Mouse (Mus musculus): Measurements from ENCODE around the gene Creb3l1.

The Creb3l1 gene

DNA sequence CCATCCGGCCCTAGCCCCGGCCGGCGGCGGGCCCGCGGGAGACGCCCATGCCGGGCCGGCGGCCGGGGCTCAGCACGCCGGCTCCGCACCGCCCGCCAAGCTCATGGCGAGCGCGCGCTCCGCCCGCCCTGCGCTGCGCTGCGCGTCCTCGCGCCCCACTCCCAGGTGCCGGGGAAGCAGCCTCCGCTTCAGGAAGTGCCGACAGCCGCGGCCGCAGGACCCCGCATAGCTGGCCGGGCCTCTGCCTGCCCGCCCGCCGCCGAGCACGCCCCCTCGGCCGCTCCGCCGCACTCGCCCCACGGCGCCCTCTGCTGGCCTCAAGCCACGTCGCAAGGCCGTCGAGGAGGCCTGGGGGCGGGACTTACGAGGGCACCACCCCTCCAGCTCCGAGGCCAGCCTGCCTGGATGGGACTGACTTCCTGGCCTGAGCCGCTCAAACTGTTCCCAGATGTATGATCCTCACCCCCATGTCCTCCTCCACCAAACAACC, 60.8 kb downstream of the Creb3l1 start:
- peak; percentile 96 to 99 for DNase-seq (ENCODE audit: low spot score in 2 of 2)

DNA sequence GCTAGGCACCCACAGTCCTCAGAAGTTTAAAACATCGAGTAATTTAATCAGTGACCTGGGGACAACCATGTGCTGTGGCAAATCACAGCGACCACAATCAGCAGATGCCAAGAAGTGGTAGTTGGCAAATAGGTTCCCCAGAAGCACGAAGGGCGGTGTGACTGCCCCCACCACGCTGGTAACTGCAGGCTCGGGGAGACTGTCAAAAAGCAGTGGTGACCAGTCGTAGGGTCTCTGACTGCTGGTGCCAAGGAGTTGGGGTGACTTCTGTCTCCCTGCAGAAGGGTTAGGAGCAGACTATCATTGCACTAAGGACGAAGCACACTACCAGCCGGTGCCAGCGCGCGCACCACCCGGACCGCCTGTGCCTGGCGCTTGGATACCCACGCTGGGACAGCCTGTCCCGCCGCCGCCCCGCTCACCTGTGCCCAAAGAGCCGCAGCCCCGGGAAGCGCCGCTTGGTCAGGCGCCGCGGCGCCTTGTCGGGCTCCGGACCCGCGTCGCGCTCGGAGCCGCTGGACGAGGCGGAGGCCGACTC, 61.4 kb downstream of the Creb3l1 start:
- peak in 1 of 2 experiments; percentile 38 for DNase-seq (ENCODE audit: low spot score in 2 of 2)

DNA sequence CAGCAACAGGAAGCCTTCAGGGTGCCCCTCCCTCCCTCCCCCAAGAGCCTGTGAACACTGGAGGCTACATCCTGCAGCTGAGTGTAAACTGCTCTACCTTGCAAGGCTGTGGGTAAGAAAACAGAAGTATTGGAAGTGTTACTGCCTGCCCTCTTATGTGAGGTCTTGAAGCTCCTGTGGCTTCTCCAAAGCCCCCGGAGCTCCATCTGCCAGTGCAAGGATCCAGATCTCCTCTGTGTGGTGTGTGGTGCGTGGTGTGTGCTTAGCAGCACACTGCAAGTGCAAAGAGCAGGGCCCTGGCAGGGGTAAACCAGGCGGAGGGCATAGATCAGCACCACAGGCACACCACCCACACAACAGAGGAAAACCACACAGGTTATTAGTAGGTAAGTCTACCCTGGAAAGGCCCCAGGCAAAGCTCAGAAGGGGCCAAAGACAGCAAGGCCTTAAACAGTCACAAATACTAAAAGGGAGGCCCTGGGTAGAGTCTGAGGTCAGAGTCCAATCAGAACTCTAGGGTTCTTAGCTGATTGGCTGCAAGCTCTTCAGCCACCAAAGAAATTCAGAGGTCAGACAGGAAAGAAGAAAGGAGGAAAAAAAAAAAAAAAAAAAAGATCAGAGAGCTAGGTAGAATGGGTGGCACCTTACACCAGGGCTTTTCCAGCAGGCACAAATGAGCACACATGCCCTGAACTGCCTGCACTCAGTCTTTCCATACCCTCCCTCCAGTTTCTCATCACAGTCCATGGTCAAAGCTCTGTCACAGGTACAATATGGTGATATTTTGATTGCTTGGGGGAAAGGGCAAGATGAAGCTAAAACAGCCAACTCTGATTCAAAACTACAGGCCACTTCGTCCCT, 62.2 kb downstream of the Creb3l1 start:
- no peak for DNase-seq (ENCODE audit: low spot score in 2 of 2)

- no peak for DNase-seq (ENCODE audit: low spot score in 2 of 2)
Measured at GRCm38 (mm10) chr2:91960459-91960858, 63.8 kb downstream of the Creb3l1 start.

GRCm38 (mm10) chr2:91959544-91960410, 64.5 kb downstream of the Creb3l1 start:
- no peak for DNase-seq (ENCODE audit: low spot score in 2 of 2)

- no peak for DNase-seq (ENCODE audit: low spot score in 2 of 2)
Measured at GRCm38 (mm10) chr2:91958701-91959457, 65.4 kb downstream of the Creb3l1 start.

DNA sequence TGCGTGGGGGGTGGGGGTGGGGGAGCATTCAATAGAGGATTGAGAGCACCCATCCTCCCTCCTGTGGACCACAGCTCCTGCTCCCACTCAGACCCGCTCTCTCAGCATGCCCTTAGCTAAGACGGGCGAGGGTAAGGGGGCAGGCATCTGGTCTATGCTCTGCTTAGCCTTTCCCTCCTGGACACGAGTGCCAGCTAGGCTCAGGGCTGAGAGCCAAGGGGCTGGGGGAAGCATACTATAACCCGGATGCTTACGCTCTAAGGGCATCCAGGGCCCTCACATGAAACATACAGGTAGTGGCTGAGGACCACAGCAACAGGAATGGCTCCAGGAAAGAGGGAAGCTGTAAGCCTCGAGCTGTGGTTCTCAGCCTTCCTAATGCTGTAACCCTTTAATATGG, 66.3 kb downstream of the Creb3l1 start:
- DNase-seq (ENCODE audit: low spot score in 2 of 2), result no peak

DNA sequence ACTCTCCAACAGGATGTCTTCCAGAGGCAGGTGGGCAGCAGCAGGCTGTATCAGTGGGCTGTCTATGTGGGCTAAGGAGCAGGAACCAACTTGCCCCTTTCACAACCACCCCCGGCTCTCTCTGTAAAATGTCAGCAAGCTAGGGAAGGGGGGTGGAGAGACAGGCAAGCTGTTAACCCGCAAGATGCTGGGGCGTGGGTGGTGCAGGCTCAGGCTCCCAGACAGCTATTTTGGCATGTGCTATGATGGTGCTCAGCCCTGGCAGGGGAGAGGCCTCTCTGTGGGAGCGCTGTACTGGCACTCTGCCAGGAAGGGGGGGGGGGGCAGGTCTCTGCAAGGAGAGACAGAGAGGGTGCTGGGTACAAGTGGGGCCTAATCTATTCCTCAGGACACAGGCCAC, 67.2 kb downstream of the Creb3l1 start:
- DNase-seq (ENCODE audit: low spot score in 2 of 2), result no peak

DNA sequence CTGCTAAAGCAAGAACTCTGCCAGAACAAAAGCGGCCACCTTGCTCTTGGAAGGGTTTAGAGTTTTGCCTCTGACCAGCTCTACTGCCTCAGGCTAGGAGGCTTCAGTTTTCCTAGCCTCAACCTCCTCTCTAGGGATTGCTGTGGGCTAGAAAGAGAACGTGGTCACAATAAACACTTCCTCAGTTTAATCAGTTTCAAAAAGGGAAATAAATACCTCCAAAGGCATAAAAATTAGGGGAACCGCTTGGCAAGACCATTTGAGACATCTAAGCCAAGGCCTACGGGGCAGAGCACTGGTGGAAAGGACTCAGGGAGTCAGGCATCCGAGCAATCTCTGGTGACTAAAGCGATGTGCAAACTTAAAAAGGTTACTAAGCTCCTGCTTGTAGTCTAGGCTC, 68.4 kb downstream of the Creb3l1 start:
- no peak for DNase-seq (ENCODE audit: low spot score in 2 of 2)

GRCm38 (mm10) chr2:91955121-91955591, 69.1 kb downstream of the Creb3l1 start:
- no peak for DNase-seq (ENCODE audit: low spot score in 2 of 2)

DNA sequence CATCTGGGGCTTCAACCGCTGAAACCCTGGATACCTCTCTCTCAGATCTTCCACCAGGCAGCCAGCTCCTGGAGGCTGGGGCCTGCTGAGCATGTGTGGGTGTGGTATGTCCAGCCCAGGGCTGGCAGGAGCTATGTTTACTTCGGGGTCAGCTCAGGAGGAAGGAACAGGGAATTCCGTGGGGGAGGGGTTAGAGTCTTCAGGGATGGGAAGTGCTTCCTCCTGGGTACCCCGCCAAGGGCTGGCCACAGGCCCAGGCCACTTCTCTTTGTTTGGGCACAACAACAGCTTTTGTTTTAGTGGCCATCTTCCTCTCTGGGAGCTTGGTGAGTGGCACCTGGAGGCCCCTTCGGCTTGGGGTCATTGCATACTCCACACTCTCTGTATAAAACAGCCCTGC, 70.5 kb downstream of the Creb3l1 start:
- no peak for DNase-seq (ENCODE audit: low spot score in 2 of 2)

DNA sequence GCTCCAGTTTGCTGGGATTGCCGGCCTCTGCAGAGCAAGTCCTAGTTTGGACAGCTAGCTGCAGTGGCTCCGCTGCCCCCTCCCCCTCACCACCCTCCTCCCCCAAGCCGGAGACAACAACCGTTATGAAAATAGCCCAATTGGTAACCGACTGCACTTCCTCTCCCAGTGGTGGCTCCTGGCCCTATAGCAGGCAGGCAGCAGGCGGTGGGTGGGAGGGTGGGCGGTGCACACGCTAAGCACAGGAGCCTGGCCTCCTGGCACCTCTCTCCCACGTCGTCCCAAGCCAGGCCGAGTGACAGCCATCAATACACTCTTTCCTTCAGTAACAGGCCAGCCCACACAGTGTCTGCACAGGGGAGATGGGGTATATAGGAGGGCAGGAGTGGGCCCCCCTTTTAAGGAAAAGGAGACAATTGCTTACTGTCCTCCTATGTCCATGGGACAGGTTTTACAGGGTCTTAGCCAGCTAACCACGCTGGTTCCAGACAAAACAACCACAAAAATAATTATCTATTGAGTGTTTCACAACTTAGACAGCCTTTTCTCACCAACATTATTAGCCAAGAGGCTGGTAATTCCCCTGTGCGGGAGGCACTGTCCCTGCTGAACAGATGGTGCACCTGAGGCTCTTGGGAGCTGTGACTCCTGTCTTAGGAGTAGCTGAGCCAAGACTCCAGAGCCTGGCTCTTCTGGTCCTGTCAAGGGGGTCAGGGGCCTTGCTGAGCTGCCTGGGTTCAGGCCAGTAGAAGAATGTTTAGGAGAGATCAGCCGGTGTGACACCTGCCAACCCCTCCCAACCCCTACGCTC, 73.8 kb downstream of the Creb3l1 start:
- DNase-seq (ENCODE audit: low spot score in 2 of 2), result no peak

GRCm38 (mm10) chr2:91949411-91950274, 74.7 kb downstream of the Creb3l1 start:
- no peak for DNase-seq (ENCODE audit: low spot score in 2 of 2)

- no peak for DNase-seq (ENCODE audit: low spot score in 2 of 2)
Measured at GRCm38 (mm10) chr2:91948792-91949241, 75.5 kb downstream of the Creb3l1 start.

- DNase-seq (ENCODE audit: low spot score in 2 of 2), result no peak
Measured at GRCm38 (mm10) chr2:91948151-91948509, 76.2 kb downstream of the Creb3l1 start.

DNA sequence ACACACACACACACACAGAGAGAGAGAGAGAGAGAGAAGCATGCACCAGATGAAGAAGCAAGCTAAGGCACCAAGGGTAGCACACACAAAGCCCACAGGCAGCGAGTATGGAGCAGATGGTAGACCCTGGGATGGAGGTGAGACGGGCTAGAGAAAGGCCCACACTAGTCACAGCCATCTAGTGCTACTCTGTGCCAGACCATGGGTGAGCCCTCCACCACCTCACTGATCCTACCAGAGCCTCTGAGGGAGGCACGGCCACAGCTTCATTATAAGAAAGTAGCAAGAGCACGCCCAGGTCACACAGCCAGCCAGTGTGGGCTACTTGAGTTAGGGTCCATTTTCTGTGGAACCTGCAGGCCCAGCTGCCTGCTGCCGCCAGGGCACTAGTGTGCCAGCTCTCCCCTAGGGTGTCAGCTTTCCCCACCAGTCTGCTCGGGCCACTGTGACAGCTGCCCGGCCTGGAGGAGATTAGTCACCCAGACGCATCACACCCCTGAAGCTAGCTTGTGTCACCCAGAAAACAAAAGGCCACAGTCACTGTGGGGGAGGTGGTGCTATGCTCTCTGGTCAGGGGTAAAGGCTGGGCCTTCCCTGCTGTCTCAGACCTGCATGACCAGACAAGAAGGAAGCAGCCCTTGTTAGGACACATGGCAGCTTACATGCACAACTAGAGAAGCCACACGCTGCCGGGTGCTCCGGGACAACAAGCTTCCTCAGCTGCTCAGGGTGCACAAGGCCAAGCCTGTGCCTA, 76.7 kb downstream of the Creb3l1 start:
- no peak for DNase-seq (ENCODE audit: low spot score in 2 of 2)

GRCm38 (mm10) chr2:91946836-91947235, 77.5 kb downstream of the Creb3l1 start:
- DNase-seq (ENCODE audit: low spot score in 2 of 2), result no peak

- no peak for DNase-seq (ENCODE audit: low spot score in 2 of 2)
Measured at GRCm38 (mm10) chr2:91945483-91945882, 78.8 kb downstream of the Creb3l1 start, which contains the start of gene Gm9821. Gm9821 (plus strand) TSS chr2:91945703.

All from cerebellum, postnatal 4 days (tissue).